Mouse (Mus musculus) heart, postnatal 14 days (tissue): ENCODE data around the gene Edem3. TPM values are rescaled to one million over a fixed set of nuclear protein-coding genes. Genes with fewer than 3 reads are reported as not detected.

Source experiments
- DNase-seq, 2 experiments: peaks; one replicate each; pipeline ENCODE4 v3.0.0; 2021 to 2022
- intact Hi-C: fragments of 180-260 bp; cut with DNase I; formaldehyde crosslinking; loops from one replicate; pipeline ENCODE4 v1.15.1; 2025
- long read RNA-seq, 2 experiments: library from polyadenylated mRNA; stranded (forward); transcript quantifications; one replicate each; pipeline ENCODE4 v2.0.0; 2021
- total RNA-seq, 2 experiments: library from RNA; stranded (reverse); gene quantifications; 2 replicates each; pipeline ENCODE4 v1.2.3; 2021

Edem3 gene
- total RNA-seq = 10 to 100 TPM; 23.4 to 24.9 TPM
- long read RNA-seq, experiment 1, full-length matches to known transcripts = 17 of 20 reads
- long read RNA-seq, experiment 1, partial matches to known transcripts = 1 of 20 reads
- long read RNA-seq, experiment 1, other reads (novel, unspliced or antisense) = 2 of 20 reads
- long read RNA-seq, experiment 2, full-length matches to known transcripts = 4 of 11 reads
- long read RNA-seq, experiment 2, partial matches to known transcripts = 2 of 11 reads
- long read RNA-seq, experiment 2, other reads (novel, unspliced or antisense) = 5 of 11 reads

DNA sequence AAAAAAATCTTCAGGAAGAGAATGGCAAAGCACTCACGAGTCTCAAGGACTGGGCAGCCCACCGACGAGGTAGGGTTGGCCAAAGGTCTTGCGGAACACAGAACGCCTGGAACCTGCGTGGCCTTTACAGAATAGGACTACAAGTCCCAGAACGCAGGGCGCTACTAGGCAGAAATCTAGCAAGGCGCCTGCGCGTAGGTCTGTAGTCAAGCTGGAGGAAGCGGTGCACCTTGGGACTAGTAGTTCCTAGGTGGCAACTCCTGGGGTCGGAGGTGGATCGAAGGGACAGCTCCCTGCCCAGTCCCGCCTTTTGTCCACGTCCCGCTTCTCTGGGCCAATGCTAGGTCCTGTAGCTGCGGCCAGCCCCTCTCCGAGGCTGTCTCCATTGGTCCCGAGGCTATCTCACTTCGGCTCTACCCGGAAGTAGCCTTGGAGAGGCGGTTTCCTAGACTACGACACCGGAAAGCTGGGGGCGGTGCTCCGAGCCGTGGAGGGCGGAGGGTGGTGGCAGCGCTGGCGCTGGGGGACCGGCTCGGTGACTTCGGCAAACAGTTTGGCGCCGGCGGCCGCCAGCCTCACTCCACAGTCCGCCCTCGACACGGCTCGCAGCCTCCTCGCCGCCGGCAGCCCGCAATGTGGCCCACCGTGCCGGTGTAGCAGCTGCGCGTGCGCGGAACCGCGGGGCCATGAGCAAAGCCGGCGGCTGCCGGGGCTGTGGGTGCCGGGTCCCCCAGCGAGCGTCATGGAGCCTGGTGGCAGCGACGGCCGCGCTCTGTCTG lies at the start of gene Edem3:
TSS of gene Edem3 (plus strand) at position 491 of the 779 bp plus-strand sequence.
- peak; percentile 96 for DNase-seq
- intact Hi-C loops = no loop called here

DNA sequence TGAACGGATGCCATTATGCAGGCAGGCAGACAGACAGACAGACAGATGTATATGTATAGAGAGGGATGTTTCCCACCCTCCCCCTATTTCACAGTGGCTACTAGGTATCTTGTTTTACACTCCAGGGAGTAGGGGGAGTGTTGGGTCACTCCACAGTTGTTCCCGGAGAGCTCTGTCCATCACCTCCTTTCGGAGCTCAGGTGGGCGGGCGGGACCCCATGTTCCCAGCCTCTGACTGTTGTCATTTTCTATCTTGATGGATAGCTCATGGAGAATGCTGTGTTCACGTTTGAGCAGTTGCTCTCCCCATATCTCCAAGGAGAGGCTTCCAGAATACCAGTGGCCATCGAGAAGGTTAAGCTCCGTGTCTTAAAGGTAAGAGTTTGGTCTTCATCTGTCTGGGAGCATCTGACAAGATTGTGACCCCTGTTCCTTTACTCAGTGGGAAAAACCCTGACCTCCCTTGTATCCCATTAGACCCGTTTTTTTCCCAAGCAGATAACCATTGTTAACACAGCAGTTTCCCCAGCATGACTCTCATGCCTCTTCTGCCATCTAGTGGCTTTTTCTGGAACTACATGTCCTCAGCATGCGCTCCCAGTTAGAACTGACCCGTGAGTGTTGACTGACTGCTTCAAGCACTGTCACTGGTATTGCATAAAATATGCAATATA lies 49.3 kb upstream of the Edem3 start:
- intact Hi-C loops = loop anchor here (1.0 to 5.0 kb wide), 3 partner anchors 74 to 214 kb away; no protein-coding TSS in a partner anchor
- peak; percentile 81 to 93 for DNase-seq

DNA sequence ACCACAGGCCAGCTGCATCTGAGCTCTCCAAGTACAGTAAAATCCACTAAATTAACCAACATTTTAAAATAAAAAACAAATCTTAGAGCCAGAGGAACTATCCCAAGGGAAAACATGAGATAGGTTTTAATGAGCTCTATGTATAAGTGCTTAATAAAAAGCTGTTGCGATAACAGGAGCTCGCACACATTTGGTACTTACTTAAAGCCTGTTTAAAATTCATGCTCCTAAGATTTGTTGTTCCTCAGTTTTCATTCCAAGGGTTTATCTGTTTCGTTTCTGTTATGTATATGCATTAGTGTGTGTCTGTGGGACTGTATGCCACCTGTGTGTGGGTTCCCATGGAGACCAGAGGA lies 48.8 kb upstream of the Edem3 start:
- DNase-seq = no peak
- intact Hi-C loops = loop anchor here (1.0 to 5.0 kb wide), 3 partner anchors 74 to 214 kb away; no protein-coding TSS in a partner anchor

GRCm38 (mm10) chr1:151708966-151709733 lies 46.0 kb upstream of the Edem3 start:
- DNase-seq = peak in 1 of 2 experiments; percentile 59
- intact Hi-C loops = loop anchor here (5.0 kb wide), 2 partner anchors 77 to 217 kb away; no protein-coding TSS in a partner anchor

DNA sequence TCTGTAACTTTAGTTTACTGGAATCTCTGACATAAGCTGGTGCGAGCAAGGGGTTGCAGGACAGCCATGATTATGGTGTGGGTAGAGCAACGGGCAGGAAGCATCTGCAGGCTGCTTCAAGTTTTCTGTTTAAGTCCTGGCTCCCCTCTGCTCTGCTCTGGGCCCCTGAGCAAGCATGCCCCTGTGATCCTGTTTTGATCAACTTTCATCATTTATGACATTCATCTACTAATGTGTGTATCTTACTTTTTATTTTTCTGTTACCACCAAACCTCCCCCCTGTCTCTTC lies 45.5 kb upstream of the Edem3 start:
- DNase-seq = no peak
- intact Hi-C loops = loop anchor here (5.0 kb wide), 2 partner anchors 77 to 217 kb away; no protein-coding TSS in a partner anchor

DNA sequence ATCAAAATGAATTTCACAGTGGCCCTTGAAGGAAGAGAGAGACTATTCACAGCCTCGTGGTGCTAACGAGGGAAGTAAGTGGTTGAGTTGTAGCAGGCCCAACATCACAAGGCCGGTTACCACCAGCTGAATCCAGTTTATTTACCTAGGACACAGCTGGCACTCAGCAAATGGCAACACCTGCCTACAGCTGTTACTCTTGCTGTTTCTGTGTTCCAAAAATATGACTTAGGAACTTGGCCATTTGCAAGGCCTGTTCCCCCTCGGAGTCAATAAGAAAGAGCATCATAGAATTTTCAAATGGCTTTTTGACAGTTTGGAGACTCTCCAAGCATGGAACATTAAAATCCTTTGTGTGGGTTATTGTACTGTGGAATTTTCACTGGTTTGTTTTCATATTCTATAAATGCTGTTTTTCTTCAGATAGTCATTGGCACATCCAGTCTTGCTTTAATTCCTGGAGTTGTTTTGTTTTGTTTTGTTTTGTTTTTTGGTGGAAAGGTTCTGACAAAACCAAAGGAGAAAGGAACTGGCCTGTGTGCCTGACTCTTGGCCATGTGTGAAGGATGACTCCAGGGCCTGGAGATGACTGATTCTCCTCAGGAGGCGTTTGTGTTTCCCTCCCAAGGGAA lies 44.6 kb upstream of the Edem3 start:
- DNase-seq = peak in 1 of 2 experiments; percentile 41
- intact Hi-C loops = no loop called here

DNA sequence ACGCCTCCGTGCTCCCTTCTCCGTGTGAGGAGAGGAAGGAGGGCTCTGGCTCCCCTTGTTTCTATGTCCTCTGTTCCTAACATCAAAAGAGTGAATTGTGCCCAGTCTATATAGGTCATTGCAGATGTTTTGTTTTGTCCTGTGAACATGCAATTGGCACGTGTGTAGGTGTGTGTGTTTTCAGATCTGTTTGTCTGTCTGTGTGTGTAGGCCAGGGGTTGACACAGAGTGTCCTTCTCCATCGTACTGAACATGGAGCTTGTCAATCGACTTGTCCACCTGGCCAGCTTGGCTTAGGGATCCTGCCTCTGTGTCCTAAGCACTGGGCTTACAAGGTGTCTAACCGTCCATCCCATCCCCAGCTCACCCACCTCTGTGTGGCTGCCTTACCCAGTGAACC lies 44.1 kb upstream of the Edem3 start:
- intact Hi-C loops = no loop called here
- no peak for DNase-seq

GRCm38 (mm10) chr1:151712664-151713063 lies 42.5 kb upstream of the Edem3 start:
- no peak for DNase-seq
- intact Hi-C loops = no loop called here

GRCm38 (mm10) chr1:151713622-151714021 lies 41.5 kb upstream of the Edem3 start:
- no peak for DNase-seq
- intact Hi-C loops = no loop called here

- no peak for DNase-seq
- intact Hi-C loops = no loop called here
Observed at GRCm38 (mm10) chr1:151716024-151716710, 39.0 kb upstream of the Edem3 start.

DNA sequence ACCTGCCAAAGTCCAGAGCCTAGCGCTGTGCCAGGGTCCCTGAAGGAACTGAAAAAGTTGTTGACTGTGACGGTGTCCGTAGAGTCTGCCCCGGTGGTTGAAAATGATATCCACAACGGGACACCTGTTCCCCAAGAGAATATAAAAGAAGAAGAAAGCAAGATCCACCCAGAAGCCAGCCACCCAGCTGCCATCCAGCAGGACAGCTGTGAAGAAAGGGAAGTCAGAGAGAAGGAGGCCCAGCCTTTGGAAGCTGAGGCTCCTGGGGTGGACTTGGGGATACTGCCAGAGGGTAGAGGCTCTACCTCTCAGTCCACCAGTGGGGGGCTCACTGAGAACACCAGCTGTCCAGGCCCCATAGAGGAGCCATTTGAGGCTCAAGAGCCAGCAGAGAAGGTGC lies 37.5 kb upstream of the Edem3 start:
- DNase-seq = no peak
- intact Hi-C loops = no loop called here

DNA sequence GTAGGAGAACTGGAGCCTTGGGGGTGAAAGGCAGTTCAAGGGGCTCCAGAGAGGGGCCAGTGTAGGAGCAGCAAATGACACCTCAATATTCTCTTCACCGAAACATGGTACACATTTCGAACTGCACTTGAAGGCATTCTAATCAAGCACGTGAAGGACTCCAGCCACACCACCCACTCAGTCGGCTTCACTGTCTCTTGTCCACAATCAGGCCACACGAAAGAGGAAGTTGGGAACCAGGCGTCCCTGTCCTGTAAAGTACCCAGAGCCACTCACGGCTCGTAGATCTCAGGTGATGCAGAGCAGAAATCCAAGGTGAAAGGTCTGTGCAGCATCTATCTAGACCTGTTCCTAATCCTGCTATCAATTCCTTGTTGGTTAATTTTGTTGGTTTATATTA lies 36.6 kb upstream of the Edem3 start:
- intact Hi-C loops = no loop called here
- DNase-seq = no peak

DNA sequence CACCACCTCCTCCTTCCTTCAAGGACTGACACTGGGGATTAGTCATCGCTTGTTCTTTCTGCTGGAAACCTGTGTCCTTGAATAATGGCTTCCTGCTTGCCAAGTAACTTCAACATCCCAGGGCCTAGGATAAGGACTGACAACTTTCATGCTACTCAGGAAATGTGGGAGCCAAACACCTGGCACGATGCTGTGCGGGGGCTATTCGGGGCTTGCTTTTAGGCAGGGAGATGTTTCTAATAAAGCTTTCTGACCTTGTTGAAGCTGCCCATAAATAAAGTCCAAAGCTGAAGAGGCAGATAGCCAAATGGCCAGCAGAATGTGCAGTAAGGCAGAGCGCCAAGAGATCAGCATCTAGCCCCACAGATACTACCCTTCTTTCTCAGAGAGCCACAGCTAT lies 35.3 kb upstream of the Edem3 start:
- intact Hi-C loops = no loop called here
- DNase-seq = no peak

GRCm38 (mm10) chr1:151720566-151720965 lies 34.6 kb upstream of the Edem3 start:
- intact Hi-C loops = no loop called here
- DNase-seq = no peak

DNA sequence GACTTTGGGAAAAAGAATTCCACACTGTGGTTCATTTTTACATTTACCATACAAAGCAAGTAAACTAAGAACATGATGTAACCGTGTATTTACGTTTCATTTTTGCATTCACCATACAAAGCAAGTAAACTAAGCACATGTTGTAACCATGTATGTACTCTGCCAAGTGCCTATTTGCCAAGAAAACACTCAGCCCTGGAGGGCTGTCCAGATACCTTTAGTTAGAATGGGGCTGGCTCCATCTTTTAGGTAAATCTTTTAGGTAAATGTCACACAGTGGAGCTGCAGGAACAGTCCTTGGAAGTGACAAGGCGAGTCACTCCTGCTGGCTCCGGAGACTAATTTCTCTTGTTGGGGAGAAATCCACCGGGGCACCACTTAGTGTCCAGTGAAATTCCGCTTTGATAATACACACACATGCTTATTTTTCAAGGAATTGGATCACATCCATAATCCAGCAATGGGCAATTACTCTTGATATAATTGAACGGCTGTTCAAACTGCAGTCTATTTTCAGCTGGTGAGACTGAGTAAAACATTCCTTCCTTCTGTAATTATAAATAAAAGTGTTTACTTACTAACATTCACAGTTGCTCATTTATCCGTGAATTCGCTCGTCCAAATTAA lies 33.7 kb upstream of the Edem3 start:
- intact Hi-C loops = no loop called here
- DNase-seq = no peak

- intact Hi-C loops = no loop called here
- no peak for DNase-seq
Observed at GRCm38 (mm10) chr1:151723771-151724170, 31.4 kb upstream of the Edem3 start.

- DNase-seq = no peak
- intact Hi-C loops = no loop called here
Observed at GRCm38 (mm10) chr1:151725590-151725989, 29.6 kb upstream of the Edem3 start.

DNA sequence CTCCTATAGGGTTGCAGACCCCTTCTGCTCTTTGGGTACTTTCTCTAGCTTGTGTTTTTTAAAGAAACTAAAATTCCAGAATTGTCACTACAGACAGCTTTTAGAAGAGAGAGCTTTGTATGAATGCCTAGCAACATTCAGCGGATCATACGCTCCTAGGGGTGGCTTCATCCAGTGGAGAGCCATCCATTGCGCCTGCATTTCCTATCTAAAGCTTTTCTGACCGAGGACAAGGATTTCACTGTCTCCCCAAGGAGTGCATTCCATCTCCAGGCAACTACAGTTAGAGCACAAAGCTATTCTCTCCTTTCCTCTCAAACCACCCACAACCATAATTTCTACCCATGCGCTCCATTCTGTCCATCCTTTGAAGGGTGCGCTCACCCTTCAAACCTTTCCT lies 28.8 kb upstream of the Edem3 start:
- intact Hi-C loops = no loop called here
- no peak for DNase-seq

GRCm38 (mm10) chr1:151728141-151728540 lies 27.0 kb upstream of the Edem3 start:
- intact Hi-C loops = no loop called here
- DNase-seq = no peak
